Mouse (Mus musculus): ENCODE results near the gene Tnfrsf14.
A peak's percentile ranks its signal among the peaks of the same experiment; 100 is the strongest.

The Tnfrsf14 gene

GRCm38 (mm10) chr4:154928395-154929087, at the start of gene Tnfrsf14:
TSS of gene Tnfrsf14 (minus strand) at chr4:154928563.
- DNase-seq (ENCODE audit: low spot score in 2 of 2), result no peak

GRCm38 (mm10) chr4:154974163-154974611, 45.8 kb upstream of the Tnfrsf14 start:
- peak in 1 of 2 experiments; percentile 48 for DNase-seq (ENCODE audit: low spot score in 2 of 2)

GRCm38 (mm10) chr4:154972546-154972945, 44.2 kb upstream of the Tnfrsf14 start:
- no peak for DNase-seq (ENCODE audit: low spot score in 2 of 2)

GRCm38 (mm10) chr4:154967173-154967572, 38.8 kb upstream of the Tnfrsf14 start:
- no peak for DNase-seq (ENCODE audit: low spot score in 2 of 2)

- DNase-seq (ENCODE audit: low spot score in 2 of 2), result no peak
These were observed 37.5 kb upstream of the Tnfrsf14 start for GRCm38 (mm10) chr4:154965856-154966255.

- no peak for DNase-seq (ENCODE audit: low spot score in 2 of 2)
These were observed 36.3 kb upstream of the Tnfrsf14 start for GRCm38 (mm10) chr4:154964581-154965235.

- peak; percentile 83 to 91 for DNase-seq (ENCODE audit: low spot score in 2 of 2)
These were observed 35.7 kb upstream of the Tnfrsf14 start, which contains the start of gene Pank4 for GRCm38 (mm10) chr4:154963901-154964580. TSS of gene Pank4 (plus strand) at chr4:154964123.

GRCm38 (mm10) chr4:154963190-154963836, 35.0 kb upstream of the Tnfrsf14 start:
- DNase-seq (ENCODE audit: low spot score in 2 of 2), result no peak

GRCm38 (mm10) chr4:154962683-154963082, 34.3 kb upstream of the Tnfrsf14 start:
- no peak for DNase-seq (ENCODE audit: low spot score in 2 of 2)

GRCm38 (mm10) chr4:154961911-154962310, 33.5 kb upstream of the Tnfrsf14 start:
- DNase-seq (ENCODE audit: low spot score in 2 of 2), result no peak

- no peak for DNase-seq (ENCODE audit: low spot score in 2 of 2)
These were observed 32.9 kb upstream of the Tnfrsf14 start for GRCm38 (mm10) chr4:154961226-154961738.

GRCm38 (mm10) chr4:154960690-154961225, 32.4 kb upstream of the Tnfrsf14 start, which contains the start of gene Hes5:
TSS of gene Hes5 (plus strand) at chr4:154960923.
- DNase-seq (ENCODE audit: low spot score in 2 of 2), result no peak

GRCm38 (mm10) chr4:154960021-154960689, 31.8 kb upstream of the Tnfrsf14 start:
- DNase-seq (ENCODE audit: low spot score in 2 of 2), result no peak

- DNase-seq (ENCODE audit: low spot score in 2 of 2), result no peak
These were observed 30.3 kb upstream of the Tnfrsf14 start for GRCm38 (mm10) chr4:154958621-154959020.

- no peak for DNase-seq (ENCODE audit: low spot score in 2 of 2)
These were observed 29.8 kb upstream of the Tnfrsf14 start for GRCm38 (mm10) chr4:154958171-154958570.

- no peak for DNase-seq (ENCODE audit: low spot score in 2 of 2)
These were observed 29.1 kb upstream of the Tnfrsf14 start for GRCm38 (mm10) chr4:154957289-154957993.

- DNase-seq (ENCODE audit: low spot score in 2 of 2), result no peak
These were observed 28.2 kb upstream of the Tnfrsf14 start for GRCm38 (mm10) chr4:154956604-154957003.

- no peak for DNase-seq (ENCODE audit: low spot score in 2 of 2)
These were observed 24.3 kb upstream of the Tnfrsf14 start for GRCm38 (mm10) chr4:154952461-154953241.

GRCm38 (mm10) chr4:154949589-154949982, 21.2 kb upstream of the Tnfrsf14 start:
- DNase-seq (ENCODE audit: low spot score in 2 of 2), result no peak

Data from urinary bladder, postnatal 36 days (tissue).